Comparison of ENCODE assay signal across 15 mouse cellular contexts in the genomic region with DNA sequence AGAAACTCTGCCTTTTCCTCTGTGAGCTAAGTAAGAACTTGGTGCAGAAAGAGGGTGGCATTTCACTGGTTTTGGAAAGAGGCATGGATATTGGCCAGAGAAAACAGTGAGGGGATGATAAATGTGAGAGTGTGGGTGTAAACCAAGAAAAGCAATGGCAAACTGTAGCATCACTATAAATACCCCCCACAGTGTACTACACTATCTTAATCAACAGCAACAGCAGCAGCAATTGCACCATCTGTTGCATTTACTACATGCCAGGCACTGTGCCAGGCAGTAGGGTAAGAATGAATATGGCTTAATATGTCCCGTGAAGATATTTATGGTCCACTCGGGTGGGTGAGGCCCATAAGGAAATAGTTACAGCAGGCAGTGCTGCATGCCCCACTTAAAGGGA. TPM values are rescaled to one million over a fixed set of nuclear protein-coding genes. Genes with fewer than 3 reads are reported as not detected.
DNase-seq lines count a peak whose midpoint lies in the region; ATAC-seq and TF ChIP-seq lines count a peak whose summit lies in the region.
"Had no signal": no experiment of that assay in that cellular context is flagged by ENCODE, and none has a peak within 500 bp of the region (broad histone marks: within the 10 kb centered on the region; RNA-seq: fewer than 3 reads in every experiment).

No protein-coding gene starts in this region.

- H3K9ac ChIP-seq in intestine, postnatal 0 days (ENCODE audit: low read depth, low read length), result no peak overlapping the region
- H3K9ac ChIP-seq: liver, embryonic 14.5 days had no signal

- no peaks in the 10 kb centered on the region for H3K9me3 ChIP-seq in intestine, postnatal 0 days (ENCODE audit: control insufficient read depth)

- no peak overlapping the region for H3K27ac ChIP-seq in layer of hippocampus, adult 2 months
- no peak overlapping the region for H3K27ac ChIP-seq in intestine, postnatal 0 days (ENCODE audit: low read depth, low read length)
- H3K27ac ChIP-seq: kidney, postnatal 0 days; liver, embryonic 14.5 days had no signal

- no peak overlapping the region for H3K4me2 ChIP-seq in intestine, postnatal 0 days (replicated peaks; ENCODE audit: low read depth)

- no peak for TF ChIP-seq CTCF in layer of hippocampus, adult 2 months (conservative IDR thresholded peaks at IDR 0.05)
- TF ChIP-seq CTCF in intestine, postnatal 0 days (IDR thresholded peaks at IDR 0.05; ENCODE audit: low read depth), result no peak

- H3K36me3 ChIP-seq in intestine, postnatal 0 days (ENCODE audit: control insufficient read depth, insufficient read depth), result no peaks in the 10 kb centered on the region

- H3K27me3 ChIP-seq in intestine, postnatal 0 days (replicated peaks; ENCODE audit: control insufficient read depth, insufficient read depth, low read length), result no peaks in the 10 kb centered on the region

- no peaks in the 10 kb centered on the region for H3K4me1 ChIP-seq in intestine, postnatal 0 days (replicated peaks; ENCODE audit: control insufficient read depth, insufficient read depth, low read length)

- ATAC-seq in intestine, postnatal 0 days, result no peak
- ATAC-seq: forebrain, embryonic 16.5 days; inflammation-experienced regulatory T-cells, adult 6 months had no signal

- 52% methylated on average over 2 of the region's 2 CpGs for WGBS in intestine, postnatal 0 days

- intact Hi-C loops in left cerebral cortex, postnatal 36 days (cut with DNase I), result no loop called here
- intact Hi-C loops in heart, postnatal 14 days (cut with DNase I), result no loop called here

- DNase-seq in cerebellum, adult 9-11 months, result peak; percentile 7
- no peak for DNase-seq in cerebellum, adult 18-20 months
- peak; percentile 6 for DNase-seq in MN1 (ENCODE audit: low spot score)
- DNase-seq in layer of hippocampus, adult 2 months (ENCODE audit: low spot score in 2 of 2), result peak; percentile 21 to 35
- DNase-seq in left cerebral cortex, postnatal 36 days (ENCODE audit: low spot score in 2 of 2), result peak; percentile 28 to 32
- no peak for DNase-seq in heart, postnatal 14 days
- no peak for DNase-seq in kidney, postnatal 14 days
- DNase-seq: adrenal gland, adult 2 months; heart, postnatal 4 days; midbrain, embryonic 14.5 days had no signal

- H3K4me3 ChIP-seq in layer of hippocampus, adult 2 months, result no peak overlapping the region
- H3K4me3 ChIP-seq in intestine, postnatal 0 days (ENCODE audit: low read depth, low read length), result no peak overlapping the region

RNA-seq across cellular contexts. Expression of a gene that starts 18.2 kb away (rescaled TPM):
- 1 to 10 TPM; 3.5 to 3.8 TPM for total RNA-seq in layer of hippocampus, adult 2 months (2021)
- total RNA-seq in left cerebral cortex, postnatal 36 days (2021), result 1 to 10 TPM; 4.1 to 4.3 TPM
- total RNA-seq in heart, postnatal 14 days (2021), result under 1 TPM; 0.26 to 0.39 TPM
- 0.17 and 0.33 TPM in 2 replicates for polyA plus RNA-seq in intestine, postnatal 0 days (2015; fragmentation: Nextera tagmentation; extraction: Ambion mirVana)

Comparison
In these comparisons a context has a peak if more than half of its experiments do, and no peak if none do; other contexts are left out.
1. DNase-seq: peak in cerebellum, adult 9-11 months (single experiment), MN1 (single experiment), layer of hippocampus, adult 2 months (2 of 2) and left cerebral cortex, postnatal 36 days (2 of 2); none in cerebellum, adult 18-20 months (0 of 2), heart, postnatal 14 days (0 of 2) and kidney, postnatal 14 days (single experiment).